Mouse (Mus musculus): ENCODE data around the gene 4930564D02Rik. TPM values are rescaled to one million over a fixed set of nuclear protein-coding genes. Genes with fewer than 3 reads are reported as not detected.
A peak's percentile ranks its signal among the peaks of the same experiment; 100 is the strongest.

Gene 4930564D02Rik
- polyA plus RNA-seq, 1 experiment from 2014 or later: not detected

DNA sequence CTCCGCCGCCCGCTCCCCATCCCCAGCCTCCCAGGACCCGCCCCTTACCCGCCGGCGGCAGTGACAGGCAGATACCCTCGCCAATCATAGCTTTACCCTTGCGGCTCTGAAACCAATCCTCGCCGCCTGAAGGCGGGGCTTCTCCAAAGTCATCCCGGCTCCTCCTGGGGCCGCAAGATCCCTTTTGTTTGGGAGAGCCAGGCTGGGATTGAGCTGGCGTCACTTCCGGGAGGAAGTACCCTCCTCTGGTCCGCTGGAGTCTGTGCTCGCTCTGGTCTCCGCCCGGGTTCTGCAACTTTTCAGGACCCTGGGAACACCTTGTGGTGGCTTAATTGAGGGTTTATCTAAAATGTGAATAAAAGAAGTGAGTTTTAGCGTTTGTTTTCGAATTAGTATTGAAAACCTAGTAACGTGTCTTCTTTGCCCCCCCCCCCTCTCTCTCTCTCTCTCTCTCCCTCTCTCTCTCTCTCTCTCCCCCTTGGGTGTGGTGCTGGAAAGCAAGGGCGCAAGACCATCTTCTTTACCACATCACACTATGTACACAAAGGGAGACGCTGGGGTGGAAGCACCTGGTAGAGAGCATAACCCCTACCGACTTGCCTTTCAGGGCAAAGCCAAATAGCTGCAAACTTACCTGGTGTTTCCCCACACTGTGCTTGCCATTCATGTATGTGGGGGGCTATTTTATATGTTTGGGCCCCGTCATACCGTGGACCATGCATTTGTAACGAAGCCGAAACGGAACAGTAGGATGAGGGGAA lies 13.5 kb upstream of the 4930564D02Rik start, which contains the start of gene Cttnbp2nl:
Cttnbp2nl (minus strand) TSS at position 210 of the 761 bp plus-strand sequence.
- H3K9ac ChIP-seq (ENCODE audit: low read depth, low read length): peak within 1 kb of the TSS; percentile 89
- H3K4me2 ChIP-seq: peak within 1 kb of the TSS; percentile 62
- H3K36me3 ChIP-seq (ENCODE audit: control insufficient read depth, insufficient read depth, low read length): no peaks in the 10 kb centered on the region
- no peaks in the 10 kb centered on the region for H3K9me3 ChIP-seq (replicated peaks; ENCODE audit: control insufficient read depth, low read length)
- peak within 1 kb of the TSS; percentile 92 for H3K4me3 ChIP-seq (ENCODE audit: low read depth, low read length)
- H3K4me1 ChIP-seq (ENCODE audit: control insufficient read depth, insufficient read depth, low read length): peaks cover 38% of the 10 kb centered on the region
- peak within 1 kb of the TSS; percentile 94 for H3K27ac ChIP-seq (ENCODE audit: low read depth, low read length)
- peak; percentile 91 for ATAC-seq (replicated peaks; ENCODE audit: insufficient number of reproducible peaks, low FRiP score, low TSS enrichment)
- WGBS (ENCODE audit: insufficient replicate concordance): under 1% methylated on average over 31 of the region's 31 CpGs
- H3K27me3 ChIP-seq (ENCODE audit: control insufficient read depth, insufficient read depth, low read length): no peaks in the 10 kb centered on the region

DNA sequence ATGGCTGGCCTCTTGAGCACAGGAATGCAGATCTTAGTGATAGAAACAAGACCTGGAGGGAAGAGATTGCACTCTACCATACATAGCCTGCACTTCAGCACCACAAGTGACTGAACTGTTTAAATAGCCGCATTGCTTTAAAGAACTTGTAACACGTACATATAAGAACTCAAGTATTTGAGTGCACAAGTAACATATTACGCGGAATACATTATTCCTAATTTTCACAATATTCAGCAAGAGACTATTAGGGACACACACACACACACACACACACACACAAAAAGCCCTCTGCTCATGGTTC lies 13.0 kb upstream of the 4930564D02Rik start:
- 57% methylated on average over 4 of the region's 4 CpGs for WGBS (ENCODE audit: insufficient replicate concordance)

DNA sequence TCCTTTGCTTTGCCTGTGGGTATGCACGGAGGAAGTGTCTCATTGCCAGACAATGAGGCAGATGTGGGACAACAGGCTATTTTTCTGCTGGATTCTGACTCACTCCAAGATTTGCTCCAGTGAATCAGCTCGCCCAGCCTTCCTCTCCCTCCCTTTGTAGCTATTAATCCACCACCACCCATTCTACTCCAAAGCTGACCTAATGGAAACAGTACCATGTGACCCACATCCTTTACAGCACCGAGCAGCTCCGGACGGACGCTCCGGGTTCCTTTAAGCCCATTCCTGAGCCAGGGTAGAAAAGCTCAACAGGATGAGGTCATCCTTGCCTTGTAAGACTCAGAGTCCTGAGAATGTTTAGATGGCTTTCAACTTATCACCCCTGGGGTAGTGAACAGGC lies 11.7 kb upstream of the 4930564D02Rik start:
- Histone ChIP-seq H3K36me3 (ENCODE audit: control insufficient read depth, insufficient read depth, low read length) (no peaks in the 10 kb centered on the region), H3K4me3 (ENCODE audit: low read depth, low read length) (no peak overlapping the region; the same call in 1 of the 2 replicates), H3K4me1 (ENCODE audit: control insufficient read depth, insufficient read depth, low read length) (peaks cover 28% of the 10 kb centered on the region), H3K4me2 (peak overlapping the region; percentile 46), H3K27ac (ENCODE audit: low read depth, low read length) (peak overlapping the region; percentile 94), H3K27me3 (ENCODE audit: control insufficient read depth, insufficient read depth, low read length) (no peaks in the 10 kb centered on the region), H3K9ac (ENCODE audit: low read depth, low read length) (no peak overlapping the region), H3K9me3 (replicated peaks; ENCODE audit: control insufficient read depth, low read length) (no peaks in the 10 kb centered on the region)
- WGBS (ENCODE audit: insufficient replicate concordance): 23% methylated on average over 7 of the region's 7 CpGs
- ATAC-seq (replicated peaks; ENCODE audit: insufficient number of reproducible peaks, low FRiP score, low TSS enrichment): peak; percentile 79

More for the DNA sequence above, 13.0 kb upstream of the 4930564D02Rik start:
- peak overlapping the region; percentile 62 for H3K4me2 ChIP-seq
- no peaks in the 10 kb centered on the region for H3K27me3 ChIP-seq (ENCODE audit: control insufficient read depth, insufficient read depth, low read length)
- no peaks in the 10 kb centered on the region for H3K36me3 ChIP-seq (ENCODE audit: control insufficient read depth, insufficient read depth, low read length)
- peak overlapping the region; percentile 89 for H3K9ac ChIP-seq (ENCODE audit: low read depth, low read length)
- H3K27ac ChIP-seq (ENCODE audit: low read depth, low read length): peak overlapping the region; percentile 94
- ATAC-seq (replicated peaks; ENCODE audit: insufficient number of reproducible peaks, low FRiP score, low TSS enrichment): no peak
- peak overlapping the region; percentile 92 for H3K4me3 ChIP-seq (ENCODE audit: low read depth, low read length)
- no peaks in the 10 kb centered on the region for H3K9me3 ChIP-seq (replicated peaks; ENCODE audit: control insufficient read depth, low read length)
- H3K4me1 ChIP-seq (ENCODE audit: control insufficient read depth, insufficient read depth, low read length): peaks cover 34% of the 10 kb centered on the region

DNA sequence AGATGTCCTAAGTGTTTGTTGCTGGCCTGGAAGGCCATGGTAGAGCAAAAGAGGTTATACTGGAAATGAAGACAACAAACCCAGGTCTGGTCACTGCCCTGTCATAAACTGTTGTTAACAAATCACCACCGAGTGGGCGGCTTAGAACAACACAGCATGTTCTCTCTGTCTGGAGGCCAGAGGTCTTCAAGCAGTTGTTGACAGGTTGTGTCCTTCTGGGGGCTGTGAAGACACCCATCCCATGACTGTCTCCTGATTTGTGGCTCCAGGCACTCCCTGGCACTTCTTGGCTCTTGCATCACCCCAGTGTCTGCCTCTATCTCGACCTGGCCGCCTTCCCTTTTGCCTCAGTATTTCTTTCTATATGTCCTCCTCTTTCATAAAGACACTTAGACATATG lies 11.0 kb upstream of the 4930564D02Rik start:
- Histone ChIP-seq H3K4me3 (ENCODE audit: low read depth, low read length) (no peak overlapping the region), H3K4me1 (ENCODE audit: control insufficient read depth, insufficient read depth, low read length) (peaks cover 25% of the 10 kb centered on the region), H3K4me2 (no peak overlapping the region), H3K27ac (ENCODE audit: low read depth, low read length) (peak overlapping the region; percentile 94), H3K27me3 (ENCODE audit: control insufficient read depth, insufficient read depth, low read length) (no peaks in the 10 kb centered on the region), H3K9ac (ENCODE audit: low read depth, low read length) (no peak overlapping the region), H3K36me3 (ENCODE audit: control insufficient read depth, insufficient read depth, low read length) (no peaks in the 10 kb centered on the region), H3K9me3 (replicated peaks; ENCODE audit: control insufficient read depth, low read length) (no peaks in the 10 kb centered on the region)
- WGBS (ENCODE audit: insufficient replicate concordance): 34% methylated on average over 4 of the region's 4 CpGs
- no peak for ATAC-seq (replicated peaks; ENCODE audit: insufficient number of reproducible peaks, low FRiP score, low TSS enrichment)

DNA sequence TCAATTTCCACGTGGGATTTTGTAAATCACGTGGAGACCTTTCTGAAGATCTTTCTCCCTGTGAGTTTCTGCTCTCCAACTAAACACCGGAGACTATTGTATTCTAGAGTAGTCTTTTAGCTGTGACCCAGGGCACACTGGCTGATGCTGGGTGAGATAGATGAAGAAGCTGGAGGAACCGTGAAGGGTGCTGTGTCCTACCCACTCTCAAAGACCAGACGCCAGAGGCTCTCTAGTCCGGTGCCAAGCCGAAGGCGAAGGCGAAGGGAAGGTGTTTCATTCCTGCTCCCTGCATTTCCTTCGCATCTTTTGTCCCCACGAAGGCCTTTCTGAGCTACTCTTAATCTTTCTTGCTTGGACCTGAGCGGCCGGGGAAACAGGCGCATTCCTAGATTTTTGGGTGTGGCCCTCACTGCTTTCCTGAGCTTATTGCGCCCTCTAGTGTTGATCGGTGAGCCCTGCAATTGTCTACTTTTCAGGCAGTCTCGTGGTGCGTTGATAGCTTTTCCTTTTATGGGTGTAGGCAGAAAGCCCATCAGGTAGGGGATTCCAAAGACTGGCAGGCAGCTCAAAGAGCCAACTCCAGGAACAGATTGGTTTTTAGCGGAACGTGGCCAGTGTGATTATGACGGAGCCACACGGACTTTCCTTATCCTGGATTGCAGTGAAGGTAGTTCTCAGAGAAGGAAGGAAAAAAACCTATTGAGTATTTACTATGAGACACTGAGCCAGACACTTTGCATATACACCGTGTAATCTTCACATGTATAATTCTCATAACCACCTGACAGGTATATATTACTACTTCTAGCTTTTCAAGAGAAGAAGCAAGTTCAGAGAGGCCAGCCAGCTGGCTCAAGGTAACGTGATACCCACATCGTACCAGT lies 7.8 kb upstream of the 4930564D02Rik start:
- H3K9ac ChIP-seq (ENCODE audit: low read depth, low read length): peak overlapping the region; percentile 61
- peaks cover 15% of the 10 kb centered on the region for H3K4me1 ChIP-seq (ENCODE audit: control insufficient read depth, insufficient read depth, low read length)
- no peaks in the 10 kb centered on the region for H3K27me3 ChIP-seq (ENCODE audit: control insufficient read depth, insufficient read depth, low read length)
- peak overlapping the region; percentile 54 for H3K4me2 ChIP-seq
- H3K4me3 ChIP-seq (ENCODE audit: low read depth, low read length): peak overlapping the region; percentile 24
- no peaks in the 10 kb centered on the region for H3K9me3 ChIP-seq (replicated peaks; ENCODE audit: control insufficient read depth, low read length)
- WGBS (ENCODE audit: insufficient replicate concordance): 15% methylated on average over 25 of the region's 25 CpGs
- no peak overlapping the region for H3K27ac ChIP-seq (ENCODE audit: low read depth, low read length)
- no peaks in the 10 kb centered on the region for H3K36me3 ChIP-seq (ENCODE audit: control insufficient read depth, insufficient read depth, low read length)
- no peak for ATAC-seq (replicated peaks; ENCODE audit: insufficient number of reproducible peaks, low FRiP score, low TSS enrichment)

DNA sequence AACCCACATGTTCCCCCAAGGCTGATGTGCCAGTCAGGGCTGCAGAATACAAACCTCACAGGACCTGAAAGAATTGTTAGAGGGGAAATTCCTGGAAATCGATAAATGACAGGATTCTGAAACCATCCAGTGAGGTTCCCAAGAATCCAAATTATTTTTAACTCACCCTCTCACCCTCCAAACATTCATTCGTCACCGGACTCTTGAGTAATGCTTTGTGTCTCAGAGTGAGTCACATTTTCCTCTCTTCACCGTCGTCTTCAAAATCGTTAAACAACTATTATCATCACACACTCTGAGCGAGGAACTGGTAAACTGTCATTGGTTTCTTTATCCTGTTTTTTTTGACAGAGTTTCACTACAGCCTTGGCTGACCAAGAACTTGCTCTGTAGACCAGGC lies 6.7 kb upstream of the 4930564D02Rik start:
- no peak overlapping the region for H3K4me2 ChIP-seq
- no peak overlapping the region for H3K27ac ChIP-seq (ENCODE audit: low read depth, low read length)
- no peaks in the 10 kb centered on the region for H3K36me3 ChIP-seq (ENCODE audit: control insufficient read depth, insufficient read depth, low read length)
- no peak overlapping the region for H3K4me3 ChIP-seq (ENCODE audit: low read depth, low read length)
- H3K4me1 ChIP-seq (ENCODE audit: control insufficient read depth, insufficient read depth, low read length): peaks cover 5% of the 10 kb centered on the region; the same call in 1 of the 2 replicates
- 35% methylated on average over 7 of the region's 7 CpGs for WGBS (ENCODE audit: insufficient replicate concordance)
- H3K9ac ChIP-seq (ENCODE audit: low read depth, low read length): no peak overlapping the region
- H3K9me3 ChIP-seq (replicated peaks; ENCODE audit: control insufficient read depth, low read length): no peaks in the 10 kb centered on the region
- ATAC-seq (replicated peaks; ENCODE audit: insufficient number of reproducible peaks, low FRiP score, low TSS enrichment): no peak
- H3K27me3 ChIP-seq (ENCODE audit: control insufficient read depth, insufficient read depth, low read length): no peaks in the 10 kb centered on the region

DNA sequence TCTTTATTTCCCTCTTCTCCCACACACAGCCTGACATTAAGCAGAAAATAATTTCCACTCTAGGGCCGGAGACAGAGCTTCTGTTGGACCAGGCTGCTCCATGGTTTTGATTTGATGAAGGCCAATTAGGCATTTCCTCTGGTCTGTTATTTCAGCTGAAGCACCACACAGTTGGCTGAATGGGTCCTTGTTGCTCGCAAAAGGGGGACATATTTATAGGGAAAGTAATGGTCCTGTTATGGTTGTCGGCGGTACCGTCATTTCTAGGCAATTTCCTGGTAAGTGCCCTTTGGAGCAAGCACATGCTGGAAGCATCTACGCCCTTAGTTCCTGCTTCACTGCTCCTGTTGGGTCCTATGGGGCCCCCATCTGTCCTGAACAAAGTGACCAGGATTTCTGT lies 5.7 kb upstream of the 4930564D02Rik start:
- Histone ChIP-seq H3K27ac (ENCODE audit: low read depth, low read length) (no peak overlapping the region), H3K36me3 (ENCODE audit: control insufficient read depth, insufficient read depth, low read length) (no peaks in the 10 kb centered on the region), H3K4me1 (ENCODE audit: control insufficient read depth, insufficient read depth, low read length) (no peaks in the 10 kb centered on the region; the same call in 1 of the 2 replicates), H3K4me3 (ENCODE audit: low read depth, low read length) (no peak overlapping the region), H3K4me2 (no peak overlapping the region), H3K9me3 (replicated peaks; ENCODE audit: control insufficient read depth, low read length) (no peaks in the 10 kb centered on the region; the same call in 1 of the 2 replicates), H3K27me3 (ENCODE audit: control insufficient read depth, insufficient read depth, low read length) (no peaks in the 10 kb centered on the region), H3K9ac (ENCODE audit: low read depth, low read length) (no peak overlapping the region)
- ATAC-seq (replicated peaks; ENCODE audit: insufficient number of reproducible peaks, low FRiP score, low TSS enrichment): no peak
- WGBS (ENCODE audit: insufficient replicate concordance): 61% methylated on average over 6 of the region's 6 CpGs

DNA sequence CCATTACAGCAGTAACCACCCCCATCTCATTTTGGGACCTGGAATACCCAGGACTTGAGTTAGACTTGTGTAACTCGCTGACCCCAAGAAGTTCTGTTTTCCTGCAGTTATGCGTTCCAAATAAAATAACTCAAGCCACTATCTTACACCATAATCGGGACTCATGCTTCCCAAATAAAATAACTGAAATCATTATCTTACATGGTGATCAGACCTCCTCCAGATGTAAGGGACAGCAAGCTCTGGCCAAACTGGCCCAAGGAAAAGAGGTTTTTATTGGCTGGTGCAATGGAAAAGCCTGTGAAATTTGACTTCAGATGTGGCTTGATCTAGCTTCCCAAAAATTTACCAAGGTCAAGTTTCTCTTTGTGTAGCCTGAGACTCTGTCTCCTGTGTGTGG lies 5.1 kb upstream of the 4930564D02Rik start:
- no peaks in the 10 kb centered on the region for H3K36me3 ChIP-seq (ENCODE audit: control insufficient read depth, insufficient read depth, low read length)
- H3K27ac ChIP-seq (ENCODE audit: low read depth, low read length): no peak overlapping the region
- WGBS (ENCODE audit: insufficient replicate concordance): 79% methylated on average over 3 of the region's 3 CpGs

More for the DNA sequence above, 5.1 kb upstream of the 4930564D02Rik start:
- Histone ChIP-seq H3K9ac (ENCODE audit: low read depth, low read length) (no peak overlapping the region), H3K4me3 (ENCODE audit: low read depth, low read length) (no peak overlapping the region), H3K9me3 (replicated peaks; ENCODE audit: control insufficient read depth, low read length) (no peaks in the 10 kb centered on the region; the same call in 1 of the 2 replicates), H3K4me2 (no peak overlapping the region), H3K27me3 (ENCODE audit: control insufficient read depth, insufficient read depth, low read length) (no peaks in the 10 kb centered on the region), H3K4me1 (ENCODE audit: control insufficient read depth, insufficient read depth, low read length) (no peaks in the 10 kb centered on the region; the same call in 1 of the 2 replicates)
- ATAC-seq (replicated peaks; ENCODE audit: insufficient number of reproducible peaks, low FRiP score, low TSS enrichment): no peak

Data from heart, embryonic 11.5 days (tissue).